Mouse (Mus musculus) cortical plate, adult 2 months (tissue): Measurements from ENCODE around the gene Sf3b6. TPM values are rescaled to one million over a fixed set of nuclear protein-coding genes. Genes with fewer than 3 reads are reported as not detected.
"Not testable (repeated sequence)": the region's sequence is repeated elsewhere in the genome, so short reads cannot be mapped to it uniquely, and the experiment has no call there.

Experiments used
- H3K27ac ChIP-seq: fragments of 200-500 bp; 2 replicates; pipeline ENCODE4 v1.5.1; 2012; ENCODE audit warnings: low read length, control low read depth, inconsistent platforms; ENCODE audit not compliant: insufficient read depth
- H3K4me1 ChIP-seq: fragments of 200-500 bp; 2 replicates; pipeline ENCODE4 v1.6.1; 2011; ENCODE audit warnings: low read length; ENCODE audit not compliant: control insufficient read depth, insufficient read depth
- H3K4me3 ChIP-seq: fragments of 200-500 bp; 2 replicates; pipeline ENCODE4 v1.5.1; 2011; ENCODE audit warnings: mild to moderate bottlenecking, low read length, control low read depth; ENCODE audit not compliant: insufficient read depth
- CTCF ChIP-seq: fragments of 200-500 bp; IDR thresholded peaks from 2 replicates; pipeline ENCODE4 v1.5.1; 2011; ENCODE audit warnings: mild to moderate bottlenecking, control low read depth, low read length; ENCODE audit not compliant: insufficient read depth; ENCODE audit errors: extremely low read depth
- POLR2A ChIP-seq: fragments of 200-500 bp; IDR thresholded peaks from 2 replicates; pipeline ENCODE4 v1.6.1; 2011; ENCODE audit warnings: mild to moderate bottlenecking, low read length, control low read depth; ENCODE audit not compliant: insufficient read depth; ENCODE audit errors: extremely low read depth
- polyA plus RNA-seq: library from polyadenylated mRNA; depleted of rRNA; stranded (reverse); fragments of >200 nt; gene quantifications from 2 replicates; pipeline ENCODE4 v1.2.3, GENCODE M21; 2012

The Sf3b6 gene
- polyA plus RNA-seq, 1 experiment, result 94.4 TPM

DNA sequence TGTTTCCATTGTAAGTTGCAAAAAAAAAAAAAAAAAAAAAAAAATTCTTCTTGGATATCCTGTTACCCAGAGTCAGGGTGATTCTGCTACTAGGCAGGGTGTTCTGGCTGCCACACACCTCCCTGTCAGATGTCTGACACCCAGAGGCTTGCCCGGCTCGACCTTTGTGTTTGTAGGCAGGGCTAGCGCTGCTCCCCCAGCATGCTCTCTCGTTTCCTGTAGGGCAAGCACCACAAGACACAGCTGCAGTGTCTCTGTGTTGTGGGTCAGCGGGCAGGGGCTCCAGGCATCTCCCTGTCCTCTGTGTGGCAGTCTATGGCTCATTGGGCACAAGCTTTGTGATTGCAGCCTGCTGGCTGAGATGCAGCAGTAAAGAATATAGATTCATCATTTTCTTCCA, 33.7 kb upstream of the Sf3b6 start:
- TF ChIP-seq CTCF, result no peak
- TF ChIP-seq POLR2A, result no peak
- Histone ChIP-seq H3K4me1 (no peaks in the 10 kb centered on the region), H3K4me3 (no peak overlapping the region), H3K27ac (no peak overlapping the region)

DNA sequence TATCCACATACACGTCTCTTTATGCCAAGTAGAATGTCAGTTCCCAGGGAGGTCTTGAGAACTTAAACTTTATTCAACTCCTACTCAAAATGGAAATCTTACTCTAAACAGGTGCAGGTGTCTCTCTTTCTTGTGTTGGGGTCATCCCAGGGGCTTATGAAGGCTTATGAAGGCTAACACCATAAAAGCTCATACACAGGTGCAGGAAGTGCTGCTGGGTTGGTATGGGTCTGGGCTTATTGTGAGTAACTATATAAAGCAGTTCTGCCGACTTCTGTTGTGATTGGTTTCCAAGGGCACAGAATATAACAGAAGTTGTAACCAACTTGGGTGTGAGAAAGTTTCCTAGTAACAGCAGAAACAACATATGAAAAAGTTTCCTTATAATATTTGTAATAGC, 32.9 kb upstream of the Sf3b6 start:
- TF ChIP-seq CTCF, result no peak
- no peak for TF ChIP-seq POLR2A
- H3K27ac ChIP-seq, result no peak overlapping the region
- H3K4me3 ChIP-seq, result no peak overlapping the region
- no peaks in the 10 kb centered on the region for H3K4me1 ChIP-seq

DNA sequence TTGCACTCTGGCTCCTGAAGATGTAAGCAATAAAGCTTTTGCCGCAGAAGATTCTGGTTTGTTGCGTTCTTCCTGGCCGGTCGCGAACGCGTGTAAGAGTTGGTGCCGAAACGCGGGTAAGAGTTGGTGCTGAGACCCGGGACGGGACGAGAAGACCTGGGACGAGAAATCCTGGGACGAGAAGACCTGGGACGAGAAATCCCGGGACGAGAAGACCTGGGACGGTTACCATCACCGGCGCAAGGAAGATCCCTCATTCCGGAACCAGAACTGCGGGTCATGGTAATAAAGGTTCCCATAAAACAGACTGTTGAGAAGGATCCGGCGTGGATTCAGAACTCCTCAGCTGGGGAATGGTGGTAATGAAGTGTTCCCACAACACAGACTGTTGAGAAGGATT, 29.2 kb upstream of the Sf3b6 start:
- not testable (repeated sequence) for H3K27ac ChIP-seq, H3K4me3 ChIP-seq, H3K4me1 ChIP-seq

DNA sequence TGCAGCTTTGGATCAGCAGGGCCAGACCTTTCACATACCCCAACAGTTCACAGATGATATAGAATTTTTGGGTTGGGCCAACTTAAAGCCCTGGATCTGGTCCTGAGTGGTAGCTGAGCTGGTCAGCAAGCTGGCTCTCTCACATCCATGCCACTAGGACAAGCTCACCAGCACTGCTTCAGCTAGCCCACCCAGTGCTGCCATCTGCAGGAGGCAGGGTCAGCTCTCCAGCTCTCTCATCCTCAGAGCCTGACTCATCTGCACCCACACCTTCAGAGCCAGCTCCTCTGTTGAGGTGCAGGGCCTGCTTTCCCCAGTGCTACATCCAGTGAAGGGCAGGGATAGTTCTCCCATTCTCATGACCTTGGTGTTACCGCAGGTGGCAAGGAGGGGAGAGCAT, 23.6 kb upstream of the Sf3b6 start:
- Histone ChIP-seq H3K4me1 (no peaks in the 10 kb centered on the region), H3K27ac (no peak overlapping the region), H3K4me3 (no peak overlapping the region)
- TF ChIP-seq CTCF (peak; percentile 44), POLR2A (no peak)

DNA sequence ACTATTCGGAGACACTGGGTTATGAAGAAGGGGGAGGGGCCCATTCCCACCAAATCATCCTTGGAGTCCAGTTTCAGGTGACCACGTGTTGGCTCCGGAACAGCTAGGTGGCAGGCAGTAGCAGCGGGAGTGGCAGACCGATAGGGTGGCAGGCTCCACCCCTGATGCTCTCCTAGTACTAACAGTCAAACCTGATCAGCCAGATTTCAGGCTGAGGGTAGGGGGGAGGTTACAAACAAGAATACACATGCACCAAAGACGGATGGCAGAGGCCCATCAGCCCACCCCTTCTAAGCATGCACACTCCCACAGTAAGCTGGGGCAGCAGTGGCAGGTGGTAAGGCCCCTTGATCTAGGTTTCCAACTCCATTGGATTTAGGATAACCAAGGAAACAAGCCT, 19.9 kb upstream of the Sf3b6 start:
- not testable (repeated sequence) for H3K4me1 ChIP-seq, H3K27ac ChIP-seq, H3K4me3 ChIP-seq

DNA sequence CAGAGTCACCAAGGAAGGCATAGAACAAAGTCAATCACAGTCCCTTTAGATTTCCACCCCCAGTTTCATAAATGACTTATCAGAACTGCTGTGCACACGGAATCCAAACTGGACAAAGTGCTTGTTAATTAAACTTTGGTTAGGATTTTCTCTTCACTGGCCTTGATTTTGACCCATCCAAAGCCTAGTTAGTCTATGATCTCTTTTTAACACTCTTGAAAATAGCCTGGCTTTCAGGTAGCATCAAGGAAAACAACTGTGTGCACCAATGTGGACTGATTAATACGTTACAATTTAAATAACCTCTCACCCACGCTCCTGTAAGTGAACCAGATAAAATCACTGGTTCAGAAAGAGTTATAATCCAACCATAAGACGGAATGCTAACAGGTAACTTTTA, 6.3 kb upstream of the Sf3b6 start:
- TF ChIP-seq CTCF (no peak), POLR2A (no peak)
- Histone ChIP-seq H3K27ac (no peak overlapping the region), H3K4me3 (no peak overlapping the region), H3K4me1 (no peaks in the 10 kb centered on the region)

DNA sequence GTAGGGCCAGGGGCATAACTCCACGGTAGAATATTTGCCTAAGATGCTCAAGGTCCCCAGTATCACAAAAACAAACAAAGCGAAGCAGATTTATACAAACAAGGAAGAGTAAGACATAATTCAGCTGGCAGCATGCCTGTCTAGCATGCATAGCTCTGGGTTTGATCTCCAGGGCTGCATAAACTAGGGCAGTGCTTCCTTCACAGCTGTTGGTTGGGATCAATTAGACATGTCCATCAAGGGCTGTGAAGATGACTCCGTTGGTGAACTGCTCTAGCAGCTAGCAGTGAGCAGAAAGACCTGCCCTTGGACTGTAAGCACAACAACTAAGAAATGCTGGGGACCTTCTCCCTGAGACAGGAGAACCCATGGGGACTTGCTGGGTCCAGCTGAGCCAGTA, 5.6 kb upstream of the Sf3b6 start:
- no peaks in the 10 kb centered on the region; the same call in 1 of the 2 replicates for H3K4me1 ChIP-seq
- H3K27ac ChIP-seq, result no peak overlapping the region
- no peak overlapping the region for H3K4me3 ChIP-seq
- TF ChIP-seq CTCF (no peak), POLR2A (no peak)

DNA sequence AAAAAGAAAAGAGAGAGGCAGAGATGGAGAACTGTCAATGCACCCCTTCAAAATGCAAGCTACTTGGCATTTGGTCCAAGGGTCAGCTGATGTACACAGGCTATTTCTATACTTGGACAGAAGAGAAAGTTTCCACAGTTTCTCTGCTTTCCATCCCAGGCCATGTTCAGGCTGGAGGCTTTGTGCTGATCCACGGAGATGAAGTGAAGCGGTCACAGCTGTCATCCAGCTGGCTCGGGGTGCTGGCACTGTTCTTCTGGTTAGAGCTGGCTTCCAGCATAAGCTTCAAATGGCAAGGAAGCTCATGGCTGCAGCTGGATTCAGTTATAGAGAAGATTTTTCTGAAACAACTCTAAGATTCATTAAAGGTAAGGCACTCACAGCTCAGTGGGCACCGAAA, 3.7 kb upstream of the Sf3b6 start:
- no peak for TF ChIP-seq CTCF
- no peak for TF ChIP-seq POLR2A
- Histone ChIP-seq H3K4me3 (no peak overlapping the region), H3K4me1 (peaks cover 1% of the 10 kb centered on the region; the same call in 1 of the 2 replicates), H3K27ac (no peak overlapping the region)

DNA sequence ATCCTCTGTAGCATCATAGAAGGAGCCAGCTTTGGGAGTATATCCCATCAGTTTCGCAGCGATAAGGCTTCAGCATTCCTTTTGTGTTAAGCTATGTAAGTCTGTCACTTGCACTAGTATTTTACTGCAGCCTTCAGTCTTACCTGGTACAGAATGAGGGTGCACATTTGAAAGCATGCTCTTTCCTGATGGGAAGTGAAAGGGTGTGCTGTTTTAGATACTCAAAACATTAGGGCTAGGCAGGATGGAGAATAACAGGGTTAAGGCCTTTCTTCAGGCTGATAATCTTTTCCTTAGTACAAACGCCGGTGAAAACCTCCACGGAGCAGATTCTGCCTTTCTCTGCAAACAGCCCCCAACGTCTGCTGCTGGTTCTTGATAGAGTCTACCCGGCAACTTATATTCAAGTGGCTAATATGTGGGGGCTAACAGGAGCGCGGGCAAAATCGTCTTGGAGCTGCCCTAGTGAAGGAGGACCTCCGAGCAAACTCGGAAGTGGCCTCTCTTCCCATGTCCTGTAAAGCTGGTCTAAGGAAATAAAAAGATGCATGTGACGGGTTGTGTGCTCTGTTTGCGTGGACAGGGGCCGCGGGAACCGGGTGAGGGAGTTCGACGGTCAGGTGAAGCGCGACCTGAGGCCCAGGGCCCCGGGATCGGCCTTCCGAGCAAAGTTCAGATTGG, 524 bp upstream of the Sf3b6 start:
- no peak for TF ChIP-seq CTCF
- TF ChIP-seq POLR2A, result no peak
- H3K4me3 ChIP-seq, result peak overlapping the region; percentile 91
- peaks cover 4% of the 10 kb centered on the region for H3K4me1 ChIP-seq
- H3K27ac ChIP-seq, result no peak overlapping the region

DNA sequence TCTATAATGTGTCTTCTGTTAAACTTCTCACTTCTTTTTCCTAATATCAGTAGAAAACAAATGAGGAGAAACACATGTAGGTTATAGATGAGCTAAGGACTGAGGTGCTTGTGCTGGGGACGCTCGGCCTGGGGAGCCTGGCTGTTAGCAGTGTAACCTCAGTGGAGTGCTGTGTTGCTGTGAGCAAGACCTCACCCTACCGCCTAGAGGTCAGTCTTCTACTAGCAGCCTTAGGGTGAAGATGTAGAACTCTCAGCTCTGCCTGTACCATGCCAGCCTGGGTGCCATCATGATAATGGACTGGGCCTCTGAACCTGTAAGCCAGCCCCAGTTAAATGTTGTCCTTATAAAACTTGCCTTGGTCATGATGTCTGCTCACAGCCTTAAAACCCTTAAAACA, 9.9 kb downstream of the Sf3b6 start:
- no peak overlapping the region for H3K4me3 ChIP-seq
- no peak overlapping the region for H3K27ac ChIP-seq
- TF ChIP-seq CTCF, result no peak
- no peak for TF ChIP-seq POLR2A
- no peaks in the 10 kb centered on the region; the same call in 1 of the 2 replicates for H3K4me1 ChIP-seq

DNA sequence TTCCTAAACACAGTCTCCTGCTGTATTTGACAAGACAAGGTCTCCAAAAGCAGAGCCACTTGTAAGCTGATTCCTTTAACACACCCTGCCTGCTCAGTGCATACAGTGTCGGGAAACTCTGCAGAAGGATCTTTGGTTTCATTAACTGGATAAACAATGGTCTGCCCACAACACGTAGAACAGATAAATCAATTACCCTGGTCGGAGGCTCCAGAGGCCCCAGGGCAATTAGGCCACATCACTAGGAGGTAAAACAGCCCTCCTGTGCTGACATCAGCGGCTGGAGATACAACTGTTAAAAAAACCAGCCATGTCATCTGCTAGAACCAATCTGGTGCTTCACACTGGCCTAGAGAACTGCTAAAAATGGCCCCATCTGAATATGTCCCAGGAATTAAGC, 19.6 kb downstream of the Sf3b6 start:
- H3K27ac ChIP-seq, result no peak overlapping the region
- TF ChIP-seq CTCF (no peak), POLR2A (no peak)
- no peak overlapping the region for H3K4me3 ChIP-seq
- H3K4me1 ChIP-seq, result no peaks in the 10 kb centered on the region
